Mouse (Mus musculus): ENCODE measurements around the gene Lcn9.
"Not testable (repeated sequence)": the region's sequence is repeated elsewhere in the genome, so short reads cannot be mapped to it uniquely, and the experiment has no call there.

The Lcn9 gene

DNA sequence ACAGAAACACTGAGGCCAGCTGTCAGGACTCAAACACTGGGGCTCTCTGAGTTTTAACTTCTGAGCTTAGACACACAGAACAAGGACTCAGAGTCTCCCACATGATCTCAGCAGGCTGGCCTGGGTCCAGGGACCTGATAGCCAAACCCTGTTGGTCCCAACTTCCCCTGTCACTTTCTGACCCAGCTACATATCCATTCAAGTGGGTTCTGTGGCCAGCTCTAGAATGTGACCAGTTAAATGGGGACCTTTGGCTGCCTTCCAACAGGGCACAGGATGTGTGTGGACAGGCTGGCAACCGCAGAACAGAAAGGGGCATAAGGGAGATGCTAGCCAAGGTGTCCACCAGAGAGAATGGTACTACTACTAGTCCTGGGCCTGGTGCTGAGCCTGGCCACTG lies at the start of gene Lcn9:
Gene Lcn9 (plus strand): TSS at position 348 of the 400 bp plus-strand sequence.
- in situ Hi-C loops (cut with MboI, MseI): loop anchor here (10.0 kb wide), 1 partner anchor 948 kb away; no protein-coding TSS in a partner anchor

- in situ Hi-C loops (cut with MboI, MseI): no loop called here
These were observed 49.4 kb upstream of the Lcn9 start for GRCm38 (mm10) chr2:25773507-25773906.

- in situ Hi-C loops (cut with MboI, MseI): no loop called here
These were observed 48.3 kb upstream of the Lcn9 start for GRCm38 (mm10) chr2:25774640-25775039.

GRCm38 (mm10) chr2:25775991-25776390 lies 47.0 kb upstream of the Lcn9 start:
- in situ Hi-C loops (cut with MboI, MseI): no loop called here

GRCm38 (mm10) chr2:25776717-25777116 lies 46.2 kb upstream of the Lcn9 start, which contains the start of gene Lcn11:
Gene Lcn11 (plus strand): TSS chr2:25777017.
- in situ Hi-C loops (cut with MboI, MseI): no loop called here

GRCm38 (mm10) chr2:25779076-25779475 lies 43.9 kb upstream of the Lcn9 start:
- in situ Hi-C loops (cut with MboI, MseI): no loop called here

DNA sequence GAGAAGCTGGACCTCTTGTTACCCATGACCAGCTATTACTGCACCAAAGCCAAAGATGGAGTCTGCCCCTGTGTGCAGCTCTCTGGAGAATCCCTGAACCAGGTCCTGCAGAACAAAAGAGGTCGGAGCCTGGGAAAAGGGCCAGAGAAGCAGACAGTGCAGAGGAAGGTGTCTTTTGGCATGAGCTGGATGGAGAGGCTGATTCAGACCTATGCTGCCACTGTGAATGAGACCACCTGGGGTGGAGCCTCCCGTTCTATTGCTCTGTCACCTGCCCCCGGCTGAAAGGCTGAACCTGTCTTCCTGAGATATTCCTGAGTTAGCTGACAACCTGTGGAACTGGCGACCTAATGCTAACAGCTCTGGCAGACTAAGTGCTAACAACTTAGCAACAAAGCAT lies 42.0 kb upstream of the Lcn9 start:
- in situ Hi-C loops (cut with MboI, MseI): no loop called here

GRCm38 (mm10) chr2:25781957-25782356 lies 41.0 kb upstream of the Lcn9 start, which contains the start of gene Gm13539:
Gene Gm13539 (plus strand): TSS chr2:25782257.
- in situ Hi-C loops (cut with MboI, MseI): no loop called here

DNA sequence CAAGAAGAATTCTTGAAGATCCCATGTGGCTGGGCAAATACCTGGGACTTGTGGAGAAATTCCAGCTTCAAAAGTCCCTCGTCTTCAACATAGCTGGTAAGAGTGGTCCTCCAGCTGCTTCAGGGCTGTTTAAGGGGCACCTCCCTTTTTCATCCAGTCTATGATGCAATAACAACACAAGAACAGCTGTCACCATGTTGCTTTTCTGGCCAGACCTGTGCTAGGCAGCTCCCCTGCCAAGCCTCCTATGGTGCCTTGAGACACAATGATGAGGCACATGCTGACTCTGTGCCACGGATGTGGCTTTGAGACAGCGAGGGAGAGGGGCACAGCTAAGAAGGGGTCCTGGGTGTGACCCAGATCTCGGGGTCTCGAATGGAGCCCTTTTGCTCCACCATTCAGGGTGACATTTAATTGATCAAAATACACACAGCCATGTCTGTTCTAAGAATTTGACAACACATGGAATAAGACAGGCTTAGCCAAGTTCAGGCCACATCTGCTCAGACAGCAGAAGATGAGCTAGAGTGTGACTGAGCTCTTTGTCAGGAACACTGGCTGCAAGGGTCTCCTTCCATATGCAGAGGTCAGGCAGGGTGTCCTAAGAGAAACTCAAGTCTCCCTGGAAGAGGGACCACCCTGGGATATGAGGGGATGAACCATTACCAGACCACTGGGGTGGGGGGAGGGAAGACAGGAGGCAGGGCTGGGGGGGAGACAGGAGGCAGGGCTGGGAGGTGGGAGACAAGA lies 37.2 kb upstream of the Lcn9 start:
- in situ Hi-C loops (cut with MboI, MseI): no loop called here

DNA sequence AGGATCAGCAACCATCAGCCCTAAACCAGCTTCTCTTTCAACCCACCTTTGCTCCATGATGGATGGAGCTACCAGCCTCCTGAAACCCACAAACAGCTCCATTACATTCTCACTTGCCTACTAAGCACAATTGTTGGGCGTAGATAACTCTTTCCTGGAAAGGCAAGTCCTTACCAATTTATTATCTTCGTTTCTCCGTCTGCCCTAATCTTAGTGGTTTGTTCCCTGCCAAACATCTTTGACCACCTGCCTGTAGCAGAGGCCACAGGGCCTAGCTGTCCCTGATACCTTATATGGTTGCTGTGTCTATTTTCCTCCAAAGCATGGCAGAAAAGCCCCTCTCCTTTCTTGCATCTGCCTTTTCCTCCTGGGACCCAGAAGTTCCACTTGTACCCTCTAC lies 33.9 kb upstream of the Lcn9 start:
- in situ Hi-C loops (cut with MboI, MseI): no loop called here

- in situ Hi-C loops (cut with MboI, MseI): no loop called here
These were observed 25.3 kb upstream of the Lcn9 start for GRCm38 (mm10) chr2:25797635-25798034.

DNA sequence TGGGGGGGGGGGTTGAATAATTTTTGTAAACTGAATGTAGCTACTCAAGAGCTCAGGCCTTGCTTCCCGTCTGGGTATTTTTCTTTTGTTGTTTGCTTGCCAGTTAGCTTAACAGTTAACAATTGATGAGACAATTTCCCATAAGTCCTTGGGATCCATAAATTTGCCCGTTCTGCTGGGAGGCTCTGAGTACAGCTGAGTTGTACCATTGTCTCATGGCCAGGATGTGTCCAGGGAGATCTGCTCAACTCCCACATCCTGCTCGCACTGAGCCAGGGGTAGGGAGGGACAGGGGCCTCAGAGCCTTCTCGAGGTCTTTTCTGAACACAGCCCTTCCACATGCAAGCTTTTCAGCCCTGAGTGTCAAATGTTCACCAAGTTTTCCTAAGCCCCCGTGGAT lies 24.9 kb upstream of the Lcn9 start:
- in situ Hi-C loops (cut with MboI, MseI): no loop called here

DNA sequence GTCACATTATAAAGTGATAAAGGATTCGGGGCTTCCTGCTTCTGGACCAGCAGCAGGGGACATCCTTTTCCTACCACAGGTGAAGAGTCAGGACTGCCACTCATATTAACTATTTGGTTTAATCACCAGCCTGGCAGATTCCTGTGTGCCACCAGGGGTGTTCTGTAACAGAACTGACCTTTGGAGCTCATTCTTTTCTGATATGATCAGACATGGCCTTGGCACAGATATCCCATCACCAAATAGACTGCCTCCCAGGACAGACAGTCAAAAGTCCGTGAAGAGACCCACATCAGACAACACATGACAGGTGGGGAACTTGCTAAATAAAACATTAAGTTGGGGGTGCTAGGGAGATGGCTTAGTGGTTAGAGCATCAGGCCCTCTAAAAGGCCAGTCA lies 11.2 kb upstream of the Lcn9 start:
- in situ Hi-C loops (cut with MboI, MseI): no loop called here

GRCm38 (mm10) chr2:25813364-25813763 lies 9.6 kb upstream of the Lcn9 start:
- in situ Hi-C loops (cut with MboI, MseI): no loop called here

DNA sequence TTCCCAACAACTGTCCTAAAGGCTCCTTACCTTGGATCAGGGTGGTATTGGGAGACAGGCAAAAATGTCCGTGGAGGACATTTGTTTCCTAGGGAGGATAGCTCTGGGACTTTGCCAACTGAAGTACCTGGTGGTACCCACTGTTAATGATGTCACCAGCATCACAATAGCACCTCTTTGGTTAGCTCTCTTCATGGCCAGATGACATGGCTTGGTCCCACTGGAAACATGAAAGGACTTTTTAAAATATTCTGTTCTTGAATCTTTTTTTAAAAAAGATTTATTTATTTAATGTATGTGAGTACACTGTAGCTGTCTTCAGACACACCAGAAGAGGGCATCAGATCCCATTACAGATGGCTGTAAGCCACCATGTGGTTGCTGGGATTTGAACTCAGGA lies 7.2 kb upstream of the Lcn9 start, which contains the start of gene Glt6d1:
Gene Glt6d1 (minus strand): TSS at position 101 of the 400 bp plus-strand sequence.
- in situ Hi-C loops (cut with MboI, MseI): not testable (repeated sequence)

DNA sequence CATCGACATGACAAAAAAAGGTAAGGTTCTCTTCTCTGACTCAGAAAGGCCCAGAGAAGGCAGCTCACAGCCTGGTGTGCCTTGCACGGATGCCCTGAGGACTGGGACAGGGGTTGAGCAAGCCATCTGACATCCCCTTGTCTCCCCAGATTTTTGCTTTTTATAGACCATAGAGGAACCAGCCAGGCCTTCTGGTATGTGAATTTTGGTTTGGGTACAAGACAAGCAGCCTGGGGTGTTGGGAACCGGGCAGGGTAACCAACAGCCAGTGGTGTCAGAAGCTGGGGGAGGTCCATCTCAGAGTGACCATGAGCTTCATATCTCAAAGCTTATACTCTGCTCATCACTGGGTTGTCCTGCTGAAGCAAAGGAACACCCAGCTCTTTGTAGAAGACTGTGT lies 1.8 kb downstream of the Lcn9 start:
- in situ Hi-C loops (cut with MboI, MseI): loop anchor here (10.0 kb wide), 1 partner anchor 950 kb away; no protein-coding TSS in a partner anchor

GRCm38 (mm10) chr2:25828344-25828947 lies 5.5 kb downstream of the Lcn9 start:
- in situ Hi-C loops (cut with MboI, MseI): loop anchor here (10.0 kb wide), 1 partner anchor 954 kb away; no protein-coding TSS in a partner anchor

DNA sequence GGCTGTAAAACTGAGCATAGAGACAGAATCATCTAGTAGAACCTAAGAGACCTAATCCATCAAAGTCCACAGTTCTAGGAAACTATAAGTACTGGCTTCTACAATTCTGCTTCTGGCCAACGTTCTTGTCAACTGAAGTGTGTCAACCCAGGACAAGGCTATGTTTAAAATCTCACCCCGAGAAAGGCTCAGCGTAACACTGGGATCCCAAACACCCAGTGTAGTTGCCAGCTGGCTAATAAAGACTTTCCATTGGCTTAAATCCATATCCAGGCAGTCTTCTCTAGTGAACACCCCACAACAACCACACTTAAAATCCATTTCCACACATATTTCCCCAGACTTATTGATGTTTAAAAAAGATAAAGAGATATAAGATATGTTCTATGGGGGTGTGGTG lies 7.8 kb downstream of the Lcn9 start:
- in situ Hi-C loops (cut with MboI, MseI): no loop called here

DNA sequence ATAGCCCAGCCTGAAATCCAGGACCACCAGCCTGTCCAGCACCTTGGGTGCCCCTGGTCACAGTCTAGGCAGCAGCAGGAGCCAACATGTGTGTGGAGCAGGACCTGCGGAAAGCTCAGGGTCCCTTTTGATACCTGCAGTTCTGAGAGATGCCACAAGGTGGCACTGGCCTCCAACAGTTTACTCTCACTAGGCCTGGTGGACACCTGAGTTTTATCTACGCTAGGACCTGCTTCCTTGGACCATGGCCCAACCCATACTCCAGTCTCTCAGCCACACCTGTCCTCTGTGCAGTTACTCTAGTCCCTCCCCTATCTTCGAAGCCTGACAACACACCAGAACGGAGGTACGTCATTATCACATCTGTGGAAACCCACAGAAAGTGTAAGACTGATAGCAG lies 13.3 kb downstream of the Lcn9 start:
- in situ Hi-C loops (cut with MboI, MseI): no loop called here

- in situ Hi-C loops (cut with MboI, MseI): loop anchor here (5.0 kb wide), 1 partner anchor 65 kb away; no protein-coding TSS in a partner anchor
These were observed 19.2 kb downstream of the Lcn9 start for GRCm38 (mm10) chr2:25842161-25842560.

- in situ Hi-C loops (cut with MboI, MseI): loop anchor here (5.0 kb wide), 1 partner anchor 65 kb away; no protein-coding TSS in a partner anchor
These were observed 19.8 kb downstream of the Lcn9 start for GRCm38 (mm10) chr2:25842758-25843157.

DNA sequence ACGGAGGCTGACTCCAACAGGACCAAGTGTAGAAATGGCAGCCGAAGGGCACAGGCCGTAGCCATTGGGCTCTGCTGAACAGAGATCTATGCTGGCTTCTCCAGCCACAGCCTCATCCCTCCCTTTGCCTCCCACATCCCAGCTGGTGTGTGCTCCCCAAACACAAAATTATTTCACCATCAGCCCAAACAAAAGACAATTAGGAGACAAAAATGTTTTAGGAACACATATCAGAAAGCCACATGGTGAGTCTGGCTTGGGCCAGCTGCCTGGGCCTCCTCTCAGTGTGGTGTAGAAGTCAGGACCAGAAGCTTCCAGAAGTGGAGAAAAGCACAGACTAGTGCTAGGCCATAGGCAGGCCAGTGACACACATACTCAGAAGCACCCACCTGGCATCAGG lies 21.1 kb downstream of the Lcn9 start:
- in situ Hi-C loops (cut with MboI, MseI): loop anchor here (5.0 kb wide), 1 partner anchor 63 kb away; no protein-coding TSS in a partner anchor

DNA sequence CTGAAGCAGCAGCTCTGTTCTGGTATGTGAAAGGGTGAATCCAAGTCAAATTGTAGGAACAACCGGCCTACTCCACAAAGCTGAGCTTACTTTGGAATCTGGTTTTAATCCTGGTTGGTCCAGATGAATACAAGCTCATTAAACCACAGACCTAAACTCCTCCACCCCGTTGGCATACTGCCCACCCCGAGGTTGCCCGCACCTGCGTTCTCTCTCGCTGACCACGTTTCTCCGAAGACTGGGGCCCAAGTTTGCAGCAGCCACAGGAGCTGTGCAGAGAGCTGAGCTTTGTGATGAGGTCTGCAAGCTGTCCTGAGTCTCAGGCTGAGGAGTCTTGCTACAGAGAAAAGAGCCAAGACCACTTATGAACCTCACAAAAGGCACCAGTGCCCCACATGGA lies 23.6 kb downstream of the Lcn9 start:
- in situ Hi-C loops (cut with MboI, MseI): no loop called here
